ENCODE assay signal across 8 mouse cellular contexts in genomic region chr3:45380811-45381761, GRCm38 (mm10). TPM values are rescaled to one million over a fixed set of nuclear protein-coding genes. Genes with fewer than 3 reads are reported as not detected.
DNase-seq lines count a peak whose midpoint lies in the region; ATAC-seq lines count a peak whose summit lies in the region.

No protein-coding gene starts in this region.

- peaks cover 37% of the 10 kb centered on the region for H3K27me3 ChIP-seq in kidney, embryonic 14.5 days (ENCODE audit: control insufficient read depth, insufficient read depth, low read length)
- H3K27me3 ChIP-seq in forebrain, embryonic 11.5 days (ENCODE audit: control insufficient read depth, insufficient read depth, low read length), result peaks cover 3% of the 10 kb centered on the region
- H3K27me3 ChIP-seq in midbrain, embryonic 15.5 days (replicated peaks), result no peaks in the 10 kb centered on the region

- peaks cover 20% of the 10 kb centered on the region; the same call in 1 of the 2 replicates for H3K4me1 ChIP-seq in kidney, embryonic 14.5 days (ENCODE audit: control insufficient read depth, insufficient read depth, low read length)
- H3K4me1 ChIP-seq in forebrain, embryonic 11.5 days (replicated peaks; ENCODE audit: control insufficient read depth, insufficient read depth, low read length), result peaks cover 6% of the 10 kb centered on the region; the same call in 1 of the 2 replicates
- H3K4me1 ChIP-seq in midbrain, embryonic 15.5 days, result peaks cover 19% of the 10 kb centered on the region

- peak overlapping the region; percentile 93 for H3K4me2 ChIP-seq in kidney, embryonic 14.5 days (replicated peaks; ENCODE audit: low read depth, low read length)
- H3K4me2 ChIP-seq in forebrain, embryonic 11.5 days (ENCODE audit: low read depth, low read length, severe bottlenecking), result peak overlapping the region; percentile 82
- H3K4me2 ChIP-seq in midbrain, embryonic 15.5 days, result peak overlapping the region; percentile 94

- H3K36me3 ChIP-seq in kidney, embryonic 14.5 days (ENCODE audit: control insufficient read depth, insufficient read depth, low read length), result no peaks in the 10 kb centered on the region
- H3K36me3 ChIP-seq in forebrain, embryonic 11.5 days (ENCODE audit: control insufficient read depth, insufficient read depth, low read length), result no peaks in the 10 kb centered on the region
- H3K36me3 ChIP-seq in midbrain, embryonic 15.5 days (replicated peaks), result no peaks in the 10 kb centered on the region

- peak overlapping the region; percentile 55 for H3K4me3 ChIP-seq in kidney, embryonic 14.5 days (ENCODE audit: low read length)
- peak overlapping the region; percentile 65 for H3K4me3 ChIP-seq in forebrain, embryonic 11.5 days (ENCODE audit: low read depth, low read length)
- H3K4me3 ChIP-seq in midbrain, embryonic 15.5 days, result peak overlapping the region; percentile 65

- H3K9me3 ChIP-seq in kidney, embryonic 14.5 days (ENCODE audit: control insufficient read depth, low read length), result no peaks in the 10 kb centered on the region
- H3K9me3 ChIP-seq in forebrain, embryonic 11.5 days (ENCODE audit: control insufficient read depth, low read length), result no peaks in the 10 kb centered on the region
- no peaks in the 10 kb centered on the region for H3K9me3 ChIP-seq in midbrain, embryonic 15.5 days

- 1% methylated on average over 82 of the region's 82 CpGs for WGBS in kidney, embryonic 14.5 days
- under 1% methylated on average over 82 of the region's 82 CpGs for WGBS in forebrain, embryonic 11.5 days
- under 1% methylated on average over 82 of the region's 82 CpGs for WGBS in midbrain, embryonic 15.5 days

- no peak overlapping the region for H3K27ac ChIP-seq in kidney, embryonic 14.5 days (ENCODE audit: low read depth, low read length)
- 0 out of 2 replicates have a peak overlapping the region, but pooled peaks have one; percentile 25 for H3K27ac ChIP-seq in forebrain, embryonic 11.5 days (ENCODE audit: low read depth, low read length)
- H3K27ac ChIP-seq in midbrain, embryonic 15.5 days, result peak overlapping the region; percentile 83

- no peak overlapping the region for H3K9ac ChIP-seq in kidney, embryonic 14.5 days (ENCODE audit: low read depth, low read length)
- H3K9ac ChIP-seq in forebrain, embryonic 11.5 days (ENCODE audit: low read length), result peak overlapping the region; percentile 65
- peak overlapping the region; percentile 78 for H3K9ac ChIP-seq in midbrain, embryonic 15.5 days

- ATAC-seq in kidney, embryonic 14.5 days (ENCODE audit: low FRiP score, low TSS enrichment), result peak; percentile 5; the same call in 1 of the 2 replicates
- ATAC-seq in forebrain, embryonic 11.5 days (replicated peaks; ENCODE audit: low FRiP score), result 0 out of 2 replicates have a peak, but pooled peaks have one; percentile 0
- ATAC-seq in midbrain, embryonic 15.5 days (replicated peaks), result no peak; the same call in 1 of the 2 replicates
- no peak for ATAC-seq in activated CD4-positive, CD25-positive, alpha-beta regulatory T cell, adult 4 months

- DNase-seq in kidney, adult 11 months, result no peak
- DNase-seq in cerebellum, adult 9-11 months, result peak; percentile 11
- DNase-seq in forebrain, embryonic 11.5 days (ENCODE audit: low spot score), result peak; percentile 79
- peak; percentile 33 to 52 for DNase-seq in layer of hippocampus, postnatal 25 days (ENCODE audit: extremely low spot score in 1 of 2, low spot score in 1 of 2)
- peak; percentile 3 for DNase-seq in yolk sac, embryonic 10.5 days (ENCODE audit: low spot score)

RNA-seq across cellular contexts. Expression of gene Pcdh10, which starts 2.9 kb away (rescaled TPM):
- 0.34 and 0.35 TPM in 2 replicates for polyA plus RNA-seq in kidney, embryonic 14.5 days (2014; fragmentation: Nextera tagmentation; extraction: Ambion mirVana)
- 6.8 and 9.2 TPM in 2 replicates for polyA plus RNA-seq in forebrain, embryonic 11.5 days (2014; fragmentation: Nextera tagmentation; extraction: Ambion mirVana)
- 10 to 100 TPM; 88.0 to 93.3 TPM for total RNA-seq in layer of hippocampus, postnatal 25 days (2021)
- 23.5 and 24.4 TPM in 2 replicates for polyA plus RNA-seq in midbrain, embryonic 15.5 days (2015; fragmentation: Nextera tagmentation; extraction: Ambion mirVana)
- under 1 TPM in 1 of 2 experiments, not detected in 1; 0.09 TPM for polyA plus RNA-seq in activated CD4-positive, CD25-positive, alpha-beta regulatory T cell, adult 4 months (2017; shearing (Covaris generic))

Comparison
In these comparisons a context has a peak if more than half of its experiments do, and no peak if none do; other contexts are left out.
1. ATAC-seq: peak in kidney, embryonic 14.5 days (single experiment) and forebrain, embryonic 11.5 days (single experiment); none in midbrain, embryonic 15.5 days (single experiment) and activated CD4-positive, CD25-positive, alpha-beta regulatory T cell, adult 4 months (single experiment).
2. Peak in every context shown above with its lines, with median percentiles within 50 percentile points of each other: H3K4me2 ChIP-seq and H3K4me3 ChIP-seq.